Mouse (Mus musculus) kidney, adult 8-10 months (tissue): ENCODE measurements around the gene Obox8.
A peak's percentile ranks its signal among the peaks of the same experiment; 100 is the strongest.

Experiments
- DNase-seq, 2 experiments: peaks; one replicate each; pipeline ENCODE4 v3.0.0; 2022

Gene Obox8

GRCm38 (mm10) chr7:14333457-14333856 lies at the start of gene Obox8:
Gene Obox8 (minus strand): TSS chr7:14333557.
- DNase-seq, result no peak

- DNase-seq, result peak in 1 of 2 experiments; percentile 13
Observed at GRCm38 (mm10) chr7:14317209-14317608, 16.1 kb downstream of the Obox8 start.

GRCm38 (mm10) chr7:14308671-14309070 lies 24.7 kb downstream of the Obox8 start:
- DNase-seq, result no peak

GRCm38 (mm10) chr7:14307571-14307970 lies 25.8 kb downstream of the Obox8 start:
- DNase-seq, result peak in 1 of 2 experiments; percentile 24
